Mouse (Mus musculus): ENCODE results near the gene Hsd17b1.

The Hsd17b1 gene

DNA sequence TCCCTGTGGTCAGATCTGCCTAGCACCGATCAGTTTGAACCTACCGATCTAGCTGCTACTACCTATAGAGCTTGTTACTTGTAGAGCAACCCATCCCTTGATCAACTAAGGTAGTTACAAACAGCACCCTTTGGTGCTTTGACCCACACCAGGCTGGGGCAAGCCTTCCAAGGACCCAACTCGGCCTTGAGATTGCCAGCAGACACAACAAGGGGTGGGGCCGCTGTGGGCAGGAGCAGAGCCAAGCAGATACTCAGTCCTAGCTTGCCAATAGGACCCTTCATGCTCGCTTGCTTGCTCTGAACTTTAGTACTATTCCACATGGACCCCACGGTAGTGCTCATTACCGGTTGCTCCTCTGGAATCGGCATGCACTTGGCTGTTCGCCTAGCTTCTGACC, at the start of gene Hsd17b1:
Gene Hsd17b1, plus strand, starts transcription at position 291 of the 400 bp plus-strand sequence.
- no peak for DNase-seq (ENCODE audit: low spot score in 2 of 2)

DNA sequence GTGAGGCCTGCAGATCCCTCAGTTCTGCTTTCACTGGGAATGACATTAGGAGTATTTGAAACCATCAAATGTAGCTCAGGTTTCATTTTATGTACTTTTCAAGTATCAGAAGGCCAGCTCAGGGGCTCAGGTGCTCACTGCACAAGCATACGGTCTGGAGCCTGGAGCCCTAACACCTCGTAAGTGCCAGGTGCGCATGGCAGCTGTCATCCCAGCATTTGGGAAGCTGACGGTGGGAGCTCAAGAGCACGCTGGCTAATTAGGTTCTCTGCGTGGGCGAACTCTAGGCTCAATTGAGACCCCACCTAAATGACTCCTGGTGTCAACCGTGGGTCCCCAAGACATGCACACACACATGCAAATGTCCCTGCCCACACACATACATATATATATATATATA, 48.9 kb upstream of the Hsd17b1 start:
- DNase-seq (ENCODE audit: low spot score in 2 of 2), result no peak

DNA sequence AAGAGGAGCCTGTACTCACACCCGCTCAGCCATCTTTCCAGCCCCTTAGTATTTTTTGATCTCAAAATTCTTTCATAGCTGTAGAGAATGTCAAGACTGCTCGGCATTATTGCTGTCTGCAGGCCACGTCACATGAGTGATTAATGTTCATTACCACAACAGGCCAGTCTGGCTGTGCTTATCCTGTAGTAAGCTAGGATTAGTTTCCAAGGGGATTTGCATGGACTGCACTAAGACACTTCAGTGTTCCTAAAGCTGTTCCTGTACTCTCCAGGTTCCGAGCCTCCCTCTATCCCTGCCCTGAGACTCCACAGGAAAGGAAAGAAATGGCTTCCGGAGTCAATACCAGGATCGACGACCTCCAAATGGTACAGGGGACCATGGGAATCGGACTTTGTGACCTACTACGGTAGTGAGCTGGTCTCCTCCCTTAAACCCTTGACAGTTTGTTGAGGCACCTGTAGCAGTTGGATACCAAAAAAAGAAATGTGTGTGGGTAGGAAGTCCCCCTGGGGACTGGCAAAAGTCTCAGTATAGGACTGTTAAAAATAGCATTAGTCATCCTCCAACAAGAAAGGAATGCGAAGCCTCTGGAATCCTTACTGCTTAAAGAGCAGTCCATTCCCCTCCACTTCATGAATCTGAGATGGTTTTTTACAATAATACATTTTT, 47.9 kb upstream of the Hsd17b1 start:
- no peak for DNase-seq (ENCODE audit: low spot score in 2 of 2)

DNA sequence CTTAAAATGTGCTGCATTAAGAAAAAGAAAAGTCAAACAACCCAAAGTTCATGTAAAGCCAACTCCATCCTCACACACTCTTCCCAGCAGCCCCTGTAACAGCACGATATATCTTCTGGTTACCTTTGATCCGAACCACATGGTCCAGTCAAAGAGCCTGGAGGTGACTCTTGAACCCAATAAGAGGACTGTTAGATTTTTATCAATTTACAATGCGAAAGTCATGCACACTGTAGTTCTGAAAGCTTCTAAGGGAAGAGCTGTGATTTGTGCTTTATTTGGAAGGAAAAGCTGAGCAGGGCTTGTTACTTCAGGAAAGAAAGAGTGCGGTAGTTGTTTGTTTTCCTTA, 47.4 kb upstream of the Hsd17b1 start:
- DNase-seq (ENCODE audit: low spot score in 2 of 2), result no peak

DNA sequence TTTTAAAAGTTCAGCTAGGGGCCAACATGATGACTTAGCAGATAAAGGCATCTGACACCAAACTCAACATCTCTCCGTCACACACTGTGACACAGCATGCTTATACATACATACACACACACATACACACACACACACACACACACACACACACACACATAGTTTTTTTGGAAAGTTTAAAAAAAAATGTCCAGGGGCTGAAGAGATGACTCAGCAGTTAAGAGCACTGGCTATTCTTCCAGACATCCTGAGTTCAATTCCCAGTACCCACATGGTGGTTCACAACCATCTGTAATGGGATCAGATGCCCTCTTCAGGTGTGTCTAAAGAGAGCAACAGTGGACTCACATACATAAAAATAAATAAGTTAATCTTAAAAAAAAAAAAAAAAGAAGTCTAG, 46.7 kb upstream of the Hsd17b1 start:
- DNase-seq (ENCODE audit: low spot score in 2 of 2), result no peak

GRCm38 (mm10) chr11:101033856-101034500, 44.2 kb upstream of the Hsd17b1 start:
- no peak for DNase-seq (ENCODE audit: low spot score in 2 of 2)

DNA sequence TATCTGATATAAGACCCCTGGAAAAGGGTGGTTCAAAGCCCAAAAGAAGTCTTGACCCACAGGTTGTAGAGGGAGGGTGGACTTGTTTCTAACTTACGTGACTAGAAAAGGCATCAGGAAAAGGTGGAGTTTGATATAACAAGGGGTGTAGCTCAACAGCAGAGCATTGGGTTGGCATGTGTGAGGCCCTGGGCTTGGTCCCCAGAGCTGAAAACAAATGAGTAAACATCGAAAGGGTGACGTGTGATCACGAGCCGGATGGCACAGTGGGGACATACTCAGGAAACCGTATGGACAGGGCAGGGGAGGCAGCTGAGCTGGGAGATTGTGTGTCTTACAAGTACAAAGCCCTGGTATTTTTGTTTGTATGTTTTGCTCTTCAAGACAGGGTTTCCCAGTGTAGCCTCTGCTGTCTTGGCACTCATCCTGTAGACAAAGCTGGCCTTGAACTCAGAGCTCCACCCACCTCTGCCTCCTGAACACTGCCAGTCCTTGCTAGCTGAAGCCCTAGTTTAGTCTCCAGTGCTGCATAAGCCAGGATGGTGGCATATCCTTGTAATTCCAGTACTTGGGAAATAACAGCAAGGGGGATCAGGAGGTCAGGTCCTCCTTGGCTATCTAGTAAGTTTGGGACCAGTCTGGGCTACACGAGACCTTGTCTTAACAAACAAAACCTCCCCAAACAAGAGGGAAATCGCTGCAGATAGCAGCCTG, 43.4 kb upstream of the Hsd17b1 start:
- no peak for DNase-seq (ENCODE audit: low spot score in 2 of 2)

GRCm38 (mm10) chr11:101035328-101035695, 42.9 kb upstream of the Hsd17b1 start:
- DNase-seq (ENCODE audit: low spot score in 2 of 2), result no peak

GRCm38 (mm10) chr11:101037795-101038194, 40.4 kb upstream of the Hsd17b1 start:
- DNase-seq (ENCODE audit: low spot score in 2 of 2), result no peak

- no peak for DNase-seq (ENCODE audit: low spot score in 2 of 2)
Observed at GRCm38 (mm10) chr11:101045826-101046225, 32.4 kb upstream of the Hsd17b1 start.

DNA sequence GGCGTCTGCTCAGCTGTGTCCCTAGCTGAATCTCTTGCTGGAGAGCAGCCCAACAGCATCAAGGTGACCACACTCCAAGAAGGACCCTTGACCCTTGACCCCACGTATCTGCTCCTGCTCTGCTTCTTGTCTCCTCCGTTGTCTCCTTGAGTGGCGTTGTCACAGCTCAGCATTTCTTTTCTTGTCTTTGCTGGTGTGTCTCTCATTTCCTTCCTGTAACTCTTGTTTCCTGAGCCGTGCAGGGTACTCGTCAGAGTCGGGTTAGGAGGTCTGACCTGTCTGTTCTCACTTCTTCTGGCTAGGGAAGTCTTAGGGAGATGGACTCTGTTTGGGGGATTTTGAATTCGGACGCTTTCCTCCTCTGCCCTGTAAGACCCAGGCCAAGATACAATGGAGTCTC, 31.8 kb upstream of the Hsd17b1 start:
- DNase-seq (ENCODE audit: low spot score in 2 of 2), result no peak

DNA sequence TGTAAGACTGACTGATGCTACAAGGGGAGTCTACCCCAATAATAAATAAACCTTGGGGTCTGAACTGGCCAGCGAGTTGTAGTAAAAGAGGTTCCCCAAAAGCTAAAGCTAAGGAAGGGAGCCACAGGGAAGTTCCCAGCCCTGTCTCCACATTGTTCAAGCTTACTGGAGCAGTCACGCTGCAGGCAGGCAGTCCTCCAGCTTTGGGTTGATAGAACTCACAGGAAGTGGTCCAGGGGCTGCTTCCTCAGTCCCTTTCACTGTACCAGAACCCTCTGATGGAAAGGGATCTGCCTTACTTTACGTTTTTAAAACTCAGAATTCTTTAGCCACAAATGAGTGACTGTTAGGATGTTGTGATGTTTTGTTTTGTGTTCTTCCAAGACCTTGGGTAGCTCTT, 30.7 kb upstream of the Hsd17b1 start:
- no peak for DNase-seq (ENCODE audit: low spot score in 2 of 2)

GRCm38 (mm10) chr11:101050359-101050758, 27.9 kb upstream of the Hsd17b1 start:
- no peak for DNase-seq (ENCODE audit: low spot score in 2 of 2)

GRCm38 (mm10) chr11:101051051-101051493, 27.1 kb upstream of the Hsd17b1 start:
- no peak for DNase-seq (ENCODE audit: low spot score in 2 of 2)

DNA sequence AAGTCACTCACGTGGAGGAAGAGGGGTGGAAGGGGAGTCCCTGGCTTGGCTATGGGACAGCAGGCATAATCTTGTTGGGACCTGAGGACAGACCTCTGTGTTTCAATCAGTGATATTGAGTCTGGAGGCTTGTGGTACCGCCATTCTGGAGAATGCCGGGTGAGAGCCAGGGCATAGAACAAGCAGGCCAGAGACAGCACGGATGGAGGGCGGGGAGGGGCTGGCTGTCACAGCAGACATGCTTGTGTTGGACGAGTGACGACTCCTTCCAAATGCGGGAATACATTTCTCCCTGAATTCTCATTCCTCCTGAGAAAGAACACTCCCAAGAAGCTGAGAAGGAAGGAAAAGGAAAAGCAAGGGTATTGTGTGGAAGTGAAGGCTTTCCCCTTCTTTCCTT, 26.6 kb upstream of the Hsd17b1 start:
- no peak for DNase-seq (ENCODE audit: low spot score in 2 of 2)

DNA sequence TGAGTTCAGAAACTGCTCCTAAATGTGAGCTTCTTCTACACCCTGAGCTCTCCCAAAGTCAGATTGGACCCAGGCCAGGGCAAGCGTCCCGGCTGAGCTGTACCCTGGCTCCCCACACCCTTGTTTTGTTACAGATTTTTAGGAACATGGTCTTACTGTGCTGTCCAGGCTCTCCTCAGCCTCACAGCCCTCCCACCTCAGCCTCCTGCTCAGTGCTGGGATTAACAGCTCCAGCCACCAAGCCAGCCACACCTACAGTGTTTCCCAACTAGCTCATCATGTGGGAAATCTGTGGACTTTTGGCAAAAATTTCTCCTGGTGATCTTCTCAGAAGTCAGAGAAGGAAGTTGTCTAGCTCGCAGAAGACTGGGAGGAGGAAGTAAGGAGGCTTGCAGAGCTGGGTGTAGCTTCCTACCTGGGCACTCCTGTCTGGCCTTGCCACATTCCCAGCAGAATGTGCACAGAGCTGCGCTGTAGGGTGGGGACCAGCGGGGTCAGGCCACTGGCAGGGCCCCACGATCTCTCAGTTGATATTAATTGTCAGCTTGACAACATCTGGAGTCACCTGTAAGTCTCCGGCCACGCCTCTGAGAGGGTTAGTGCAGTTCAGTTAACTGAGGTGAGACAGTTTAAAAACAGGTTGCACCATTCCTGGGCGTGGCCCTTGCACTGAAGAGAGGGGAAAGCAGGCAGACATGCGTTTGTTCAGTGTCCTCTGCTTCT, 25.3 kb upstream of the Hsd17b1 start:
- peak in 1 of 2 experiments; percentile 83 for DNase-seq (ENCODE audit: low spot score in 2 of 2)

- DNase-seq (ENCODE audit: low spot score in 2 of 2), result no peak
Observed at GRCm38 (mm10) chr11:101053974-101054373, 24.2 kb upstream of the Hsd17b1 start.

DNA sequence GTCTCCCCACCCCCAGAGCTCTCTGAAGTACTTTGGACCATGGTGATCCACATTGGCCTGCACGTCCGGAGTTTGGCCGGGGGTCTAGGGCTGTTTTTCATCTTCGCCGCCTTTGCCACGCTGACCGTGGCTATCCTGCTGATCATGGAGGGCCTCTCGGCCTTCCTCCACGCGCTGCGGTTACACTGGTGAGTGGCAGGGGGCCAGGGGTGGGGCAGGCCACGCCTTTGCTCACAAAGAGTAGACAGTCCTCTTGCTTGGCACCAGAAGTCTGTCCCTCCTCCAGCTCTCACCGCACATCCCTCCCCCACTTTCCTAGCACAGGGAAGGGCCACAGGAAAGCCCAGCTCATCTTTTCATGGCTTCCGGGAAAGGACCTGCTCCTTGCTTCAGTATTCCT, 22.8 kb upstream of the Hsd17b1 start:
- DNase-seq (ENCODE audit: low spot score in 2 of 2), result no peak

- peak in 1 of 2 experiments; percentile 85 for DNase-seq (ENCODE audit: low spot score in 2 of 2)
Observed at GRCm38 (mm10) chr11:101056885-101057284, 21.3 kb upstream of the Hsd17b1 start.

DNA sequence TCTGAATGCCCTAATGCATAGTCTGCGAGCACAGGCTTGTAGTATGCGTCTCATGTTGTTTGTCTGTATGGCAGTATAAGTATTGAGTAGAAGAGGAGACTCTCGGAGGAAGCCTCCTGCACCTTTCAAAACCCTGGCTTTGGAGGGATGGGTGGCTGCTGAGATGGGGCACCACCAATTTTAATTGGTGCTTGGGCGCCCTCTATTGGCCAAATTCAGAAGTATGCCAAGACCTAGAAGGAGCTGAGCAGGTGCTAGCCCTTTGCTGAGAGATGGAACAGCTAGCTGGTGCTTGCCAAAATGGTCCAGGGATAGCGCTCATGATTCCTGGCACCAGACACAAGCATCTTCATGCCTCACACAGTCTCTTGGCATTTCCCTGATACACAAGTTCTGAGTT, 20.4 kb upstream of the Hsd17b1 start:
- DNase-seq (ENCODE audit: low spot score in 2 of 2), result peak; percentile 71 to 75

GRCm38 (mm10) chr11:101058726-101059125, 19.5 kb upstream of the Hsd17b1 start:
- DNase-seq (ENCODE audit: low spot score in 2 of 2), result no peak

DNA sequence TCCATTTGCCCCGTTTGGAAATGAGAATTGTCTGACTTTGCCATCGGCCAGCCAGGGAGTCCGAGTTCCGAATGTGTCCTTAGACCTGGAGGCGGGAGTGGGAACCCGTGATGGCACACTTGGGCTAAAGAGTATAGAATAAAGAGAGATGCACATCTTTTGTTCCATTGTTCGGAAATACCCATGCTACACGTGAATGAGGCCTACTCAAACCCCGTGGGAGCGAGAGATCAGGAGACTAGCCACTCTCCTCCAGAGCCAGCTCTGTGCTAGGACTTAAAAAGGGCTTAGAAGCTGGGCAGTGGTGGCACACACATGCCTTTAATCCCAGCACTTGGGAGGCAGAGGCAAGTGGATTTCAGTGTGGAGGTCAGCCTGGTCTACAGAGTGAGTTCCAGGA, 18.7 kb upstream of the Hsd17b1 start:
- no peak for DNase-seq (ENCODE audit: low spot score in 2 of 2)

All from urinary bladder, adult 18-20 months (tissue).